Mouse (Mus musculus) spleen, adult 2 months (tissue): ENCODE results near the gene Cdip1. TPM values are rescaled to one million over a fixed set of nuclear protein-coding genes. Genes with fewer than 3 reads are reported as not detected.
A peak's percentile ranks its signal among the peaks of the same experiment; 100 is the strongest.

Source experiments
- DNase-seq, 2 experiments: peaks; one replicate each; pipeline versions ENCODE4 v3.0.0 to v3.0.0-alpha.2; 2012 to 2021; ENCODE audit warnings: low spot score in 2 of 2, low read depth in 1 of 2
- H3K27ac ChIP-seq: fragments of 200-500 bp; 2 replicates; pipeline ENCODE4 v1.5.1; 2012; ENCODE audit warnings: low read length, inconsistent platforms; ENCODE audit not compliant: insufficient read depth
- H3K27me3 ChIP-seq: fragments of 200-500 bp; 2 replicates; pipeline ENCODE4 v1.6.1; 2012; ENCODE audit warnings: mild to moderate bottlenecking, moderate library complexity, low read length, inconsistent platforms; ENCODE audit not compliant: control insufficient read depth, insufficient read depth
- H3K36me3 ChIP-seq: fragments of 200-500 bp; 2 replicates; pipeline ENCODE4 v1.6.1; 2012; ENCODE audit warnings: mild to moderate bottlenecking, low read length, inconsistent platforms; ENCODE audit not compliant: control insufficient read depth, insufficient read depth
- H3K4me1 ChIP-seq: fragments of 200-500 bp; 2 replicates; pipeline ENCODE4 v1.6.1; 2011; ENCODE audit warnings: inconsistent platforms; ENCODE audit not compliant: control insufficient read depth, insufficient read depth, insufficient read length
- H3K4me3 ChIP-seq: fragments of 200-500 bp; 2 replicates; pipeline ENCODE4 v1.5.1; 2011; ENCODE audit warnings: mild to moderate bottlenecking, inconsistent platforms; ENCODE audit not compliant: insufficient read depth, insufficient read length; ENCODE audit errors: extremely low read depth
- CTCF ChIP-seq: fragments of 200-500 bp; IDR thresholded peaks from 2 replicates; pipeline ENCODE4 v1.5.1; 2011; ENCODE audit warnings: mild to moderate bottlenecking, inconsistent platforms; ENCODE audit not compliant: insufficient read depth, insufficient read length, insufficient replicate concordance; ENCODE audit errors: extremely low read depth
- POLR2A ChIP-seq: fragments of 200-500 bp; IDR thresholded peaks from 2 replicates; pipeline ENCODE4 v1.6.1; 2011; ENCODE audit warnings: low read depth, low read length, inconsistent platforms
- WGBS: fragments of 180-500 bp; shearing (Covaris S2); methylation state at CpG from one replicate; pipeline ENCODE4 v1.1.7; 2018; 5-methylcytosine and 5-hydroxymethylcytosine counted together
- polyA plus RNA-seq: library from polyadenylated mRNA; depleted of rRNA; stranded (reverse); fragments of >200 nt; gene quantifications from 2 replicates; pipeline ENCODE4 v1.2.3, GENCODE M21; 2012

Gene Cdip1
- polyA plus RNA-seq, 1 experiment, result 40.4 TPM

DNA sequence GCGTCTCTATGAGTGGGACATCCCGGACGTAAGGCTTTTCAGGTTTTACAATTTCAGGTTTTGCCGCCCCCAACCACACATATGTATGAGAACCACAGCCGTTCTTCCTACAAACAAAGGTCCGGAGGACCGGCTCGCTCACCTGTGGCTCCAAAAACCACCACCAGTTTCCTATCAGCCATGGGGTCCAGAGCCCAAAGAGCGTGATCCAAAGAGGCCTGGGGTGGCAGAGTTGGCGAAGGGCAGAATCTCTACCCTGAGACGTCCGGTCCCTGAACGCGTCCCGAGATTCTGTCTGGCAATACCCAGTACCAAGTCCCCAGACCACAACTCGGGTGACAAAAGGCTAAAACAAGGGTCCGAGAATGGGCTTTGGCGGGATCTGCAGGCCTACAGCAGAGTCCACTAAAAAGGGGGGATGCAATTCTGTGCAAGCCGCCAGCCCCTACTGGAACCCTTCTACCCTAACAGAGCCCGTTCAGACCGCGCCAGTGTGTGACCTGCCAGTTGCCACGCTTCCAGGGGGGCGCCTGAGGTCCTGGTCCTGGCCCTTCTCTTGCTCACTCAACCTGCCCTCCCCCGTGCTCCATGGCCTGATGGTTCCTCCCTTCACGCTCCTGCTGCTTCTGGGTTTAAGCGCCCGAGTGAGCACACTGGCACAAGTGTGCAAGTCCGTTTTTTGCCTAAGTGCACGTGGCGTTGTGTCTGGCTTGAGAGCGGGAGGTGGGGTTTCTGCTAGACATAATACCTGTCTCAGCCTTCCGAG is 71.2 kb downstream of the Cdip1 start, which contains the start of gene Nmral1:
Gene Nmral1, minus strand, starts transcription at position 604 of the 766 bp plus-strand sequence.
- peak in 1 of 2 experiments; percentile 50 for DNase-seq
- Histone ChIP-seq H3K4me3 (peak within 1 kb of the TSS; percentile 83), H3K4me1 (peaks cover 9% of the 10 kb centered on the region; the same call in 1 of the 2 replicates), H3K27me3 (no peaks in the 10 kb centered on the region), H3K36me3 (peaks cover 3% of the 10 kb centered on the region), H3K27ac (peak within 1 kb of the TSS; percentile 80)
- TF ChIP-seq CTCF (no peak), POLR2A (no peak)
- 21% methylated on average over 33 of the region's 33 CpGs for WGBS

- no peak overlapping the region for H3K27ac ChIP-seq
- H3K4me1 ChIP-seq, result peaks cover 5% of the 10 kb centered on the region; the same call in 1 of the 2 replicates
- WGBS, result 27% methylated on average over 3 of the region's 3 CpGs
- no peak overlapping the region for H3K4me3 ChIP-seq
- TF ChIP-seq CTCF (no peak), POLR2A (no peak)
- no peaks in the 10 kb centered on the region for H3K27me3 ChIP-seq
- peaks cover 3% of the 10 kb centered on the region for H3K36me3 ChIP-seq
- DNase-seq, result no peak
Observed at GRCm38 (mm10) chr16:4717866-4718265, 72.2 kb downstream of the Cdip1 start.

GRCm38 (mm10) chr16:4713861-4714710 is 76.0 kb downstream of the Cdip1 start:
- DNase-seq, result no peak
- Histone ChIP-seq H3K27ac (no peak overlapping the region), H3K36me3 (peaks cover 3% of the 10 kb centered on the region), H3K27me3 (no peaks in the 10 kb centered on the region), H3K4me1 (no peaks in the 10 kb centered on the region), H3K4me3 (no peak overlapping the region)
- TF ChIP-seq POLR2A, result no peak
- TF ChIP-seq CTCF, result no peak
- 92% methylated on average over 17 of the region's 17 CpGs for WGBS

- Histone ChIP-seq H3K27me3 (no peaks in the 10 kb centered on the region), H3K36me3 (peaks cover 20% of the 10 kb centered on the region), H3K4me1 (no peaks in the 10 kb centered on the region), H3K4me3 (no peak overlapping the region), H3K27ac (no peak overlapping the region)
- no peak for DNase-seq
- 98% methylated on average over 4 of the region's 4 CpGs for WGBS
- no peak for TF ChIP-seq POLR2A
- no peak for TF ChIP-seq CTCF
Observed at GRCm38 (mm10) chr16:4711173-4711572, 78.9 kb downstream of the Cdip1 start.

DNA sequence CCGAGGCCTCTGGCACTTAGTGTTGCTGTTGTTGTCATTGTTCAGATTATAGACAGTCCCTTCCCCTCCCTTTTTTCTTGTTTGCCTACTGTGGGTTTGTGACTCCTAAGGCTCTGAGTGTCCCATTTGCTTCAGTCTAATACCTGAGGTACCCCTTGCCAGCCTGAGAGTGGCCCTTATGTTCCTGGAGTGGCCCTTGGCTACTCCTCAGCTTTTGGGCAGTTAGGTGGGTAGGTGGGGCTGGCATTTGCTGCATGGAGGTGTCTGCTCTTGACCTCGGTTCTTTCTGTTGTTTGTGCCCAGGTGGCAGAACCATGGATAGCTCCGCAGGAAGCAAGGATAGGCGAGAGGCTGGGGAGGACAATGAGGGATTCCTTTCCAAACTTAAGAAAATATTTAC is 84.6 kb downstream of the Cdip1 start:
- no peak for DNase-seq
- H3K36me3 ChIP-seq, result peaks cover 50% of the 10 kb centered on the region
- H3K27ac ChIP-seq, result no peak overlapping the region

GRCm38 (mm10) chr16:4702646-4703045 is 87.4 kb downstream of the Cdip1 start:
- Histone ChIP-seq H3K27me3 (no peaks in the 10 kb centered on the region), H3K27ac (no peak overlapping the region), H3K4me3 (no peak overlapping the region), H3K36me3 (peaks cover 58% of the 10 kb centered on the region), H3K4me1 (no peaks in the 10 kb centered on the region)
- no peak for DNase-seq
- WGBS, result 82% methylated on average over 1 of the region's 1 CpGs
- TF ChIP-seq POLR2A (no peak), CTCF (no peak)

More for the DNA sequence above, 84.6 kb downstream of the Cdip1 start:
- no peaks in the 10 kb centered on the region for H3K27me3 ChIP-seq
- 86% methylated on average over 4 of the region's 4 CpGs for WGBS
- no peak for TF ChIP-seq CTCF
- no peak for TF ChIP-seq POLR2A
- H3K4me3 ChIP-seq, result no peak overlapping the region
- H3K4me1 ChIP-seq, result no peaks in the 10 kb centered on the region
